Mouse (Mus musculus): ENCODE results near the gene Zswim1.

The Zswim1 gene

GRCm38 (mm10) chr2:164822636-164823165 is at the start of gene Zswim1:
Gene Zswim1, plus strand, starts transcription at chr2:164822686.
- in situ Hi-C loops (cut with MboI, MseI): no loop called here

GRCm38 (mm10) chr2:164773229-164773988 is 49.1 kb upstream of the Zswim1 start:
- in situ Hi-C loops (cut with MboI, MseI): no loop called here

GRCm38 (mm10) chr2:164773989-164774364 is 48.5 kb upstream of the Zswim1 start:
- in situ Hi-C loops (cut with MboI, MseI): no loop called here

DNA sequence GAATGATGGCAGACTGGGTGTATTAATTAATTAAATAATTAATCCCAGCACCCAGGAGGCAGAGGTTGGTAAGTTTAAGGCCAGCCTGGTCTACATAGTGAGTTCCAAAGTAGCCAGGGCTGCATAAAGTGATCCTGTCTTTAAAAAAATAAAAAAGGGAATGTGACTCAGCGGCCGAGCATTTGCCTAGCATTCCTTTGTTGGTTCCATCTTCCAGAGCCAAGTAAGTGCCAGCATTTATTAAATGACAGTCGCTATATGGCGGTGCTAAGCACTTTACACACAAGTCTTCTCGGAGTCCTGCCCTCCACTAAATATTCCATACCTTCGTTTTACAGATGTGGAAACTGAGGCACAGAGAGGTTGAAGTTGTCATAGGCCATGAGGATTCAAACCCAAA is 46.4 kb upstream of the Zswim1 start:
- in situ Hi-C loops (cut with MboI, MseI): no loop called here

GRCm38 (mm10) chr2:164776801-164777200 is 45.7 kb upstream of the Zswim1 start:
- in situ Hi-C loops (cut with MboI, MseI): no loop called here

- in situ Hi-C loops (cut with MboI, MseI): no loop called here
Observed at GRCm38 (mm10) chr2:164777246-164778014, 45.1 kb upstream of the Zswim1 start.

DNA sequence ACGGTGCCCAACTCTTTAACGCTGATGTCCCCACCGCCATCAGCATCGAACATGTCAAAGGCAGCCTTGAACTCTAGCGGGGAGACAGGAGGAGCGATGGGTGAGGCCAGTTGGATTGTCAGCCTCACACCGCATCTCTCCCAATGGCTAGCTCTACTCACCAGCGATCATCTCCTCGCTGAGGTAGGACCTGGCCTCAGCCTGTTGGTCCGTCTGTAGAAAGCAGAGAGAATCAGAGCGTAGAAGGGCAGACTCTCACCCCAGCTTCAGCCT is 44.5 kb upstream of the Zswim1 start:
- in situ Hi-C loops (cut with MboI, MseI): no loop called here

DNA sequence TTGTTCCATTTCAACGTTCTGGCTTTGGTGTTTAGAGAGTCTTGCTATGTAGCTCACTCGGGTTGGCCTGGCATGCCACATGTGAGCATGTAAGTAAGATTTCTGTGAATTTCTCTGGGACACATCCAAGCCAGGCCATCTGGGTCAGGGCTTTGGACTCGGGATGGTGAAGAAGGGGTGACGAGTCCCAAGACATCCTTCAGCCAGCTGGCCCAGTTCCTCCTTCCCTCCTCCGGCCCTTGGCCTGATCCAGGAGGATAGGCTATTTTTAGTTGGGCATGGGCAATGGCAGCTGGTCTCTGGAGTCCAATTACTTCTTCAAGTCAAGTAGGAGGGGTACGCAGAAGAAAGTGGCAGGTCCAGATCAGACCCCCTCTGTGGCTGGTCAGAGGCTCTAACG is 43.7 kb upstream of the Zswim1 start:
- in situ Hi-C loops (cut with MboI, MseI): no loop called here

DNA sequence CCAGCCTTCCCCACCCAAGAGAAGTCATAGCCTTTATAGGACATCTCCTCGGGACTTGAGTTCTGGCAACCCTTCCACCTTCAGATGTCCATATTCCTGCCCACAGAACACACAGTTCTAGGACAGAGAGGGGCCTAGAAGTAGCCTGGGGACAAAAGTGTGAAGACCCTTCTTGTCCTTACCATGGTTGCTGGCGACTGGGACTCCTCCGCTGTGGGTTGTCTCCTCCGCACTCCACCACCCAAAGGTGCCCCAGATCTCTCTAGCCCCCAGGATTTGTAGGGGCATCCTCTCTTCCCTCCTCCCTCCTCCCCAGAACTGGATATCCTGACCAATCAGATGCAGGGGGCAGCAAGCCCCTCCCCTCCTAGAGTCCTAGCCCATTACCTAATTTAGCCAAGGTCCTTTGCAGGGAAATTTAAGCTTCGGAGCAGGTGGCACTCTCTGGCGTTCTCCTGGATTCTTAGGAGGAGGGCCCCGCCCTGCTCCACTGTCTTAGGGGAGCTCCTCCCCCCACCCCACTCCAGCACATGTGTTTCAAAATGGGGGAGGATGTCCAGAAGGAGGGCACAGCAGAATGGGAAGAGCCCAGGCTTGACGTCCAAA is 42.9 kb upstream of the Zswim1 start, which contains the start of gene Tnnc2:
Tnnc2 (minus strand) TSS at position 487 of the 606 bp plus-strand sequence.
- in situ Hi-C loops (cut with MboI, MseI): no loop called here

DNA sequence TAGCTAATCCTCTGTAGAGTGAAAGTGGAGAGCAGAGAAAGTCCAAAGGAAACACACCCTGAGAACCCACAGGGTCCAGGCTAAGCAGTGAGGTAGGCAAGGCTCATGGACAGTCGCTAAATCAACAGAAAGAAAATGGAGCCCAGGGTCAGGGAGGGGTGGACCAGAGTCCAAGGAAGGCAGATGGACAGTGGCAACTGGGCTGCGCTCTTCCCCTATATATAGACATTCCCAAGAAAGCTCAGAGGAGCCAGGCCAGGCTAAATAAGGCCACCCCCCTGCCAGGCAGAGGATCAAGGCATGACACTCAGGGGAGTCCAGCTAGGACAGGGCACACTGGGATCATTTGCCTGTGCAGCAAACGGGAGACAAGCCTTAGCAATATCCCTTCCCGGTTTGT is 40.6 kb upstream of the Zswim1 start:
- in situ Hi-C loops (cut with MboI, MseI): no loop called here

GRCm38 (mm10) chr2:164783926-164784581 is 38.4 kb upstream of the Zswim1 start:
- in situ Hi-C loops (cut with MboI, MseI): no loop called here

DNA sequence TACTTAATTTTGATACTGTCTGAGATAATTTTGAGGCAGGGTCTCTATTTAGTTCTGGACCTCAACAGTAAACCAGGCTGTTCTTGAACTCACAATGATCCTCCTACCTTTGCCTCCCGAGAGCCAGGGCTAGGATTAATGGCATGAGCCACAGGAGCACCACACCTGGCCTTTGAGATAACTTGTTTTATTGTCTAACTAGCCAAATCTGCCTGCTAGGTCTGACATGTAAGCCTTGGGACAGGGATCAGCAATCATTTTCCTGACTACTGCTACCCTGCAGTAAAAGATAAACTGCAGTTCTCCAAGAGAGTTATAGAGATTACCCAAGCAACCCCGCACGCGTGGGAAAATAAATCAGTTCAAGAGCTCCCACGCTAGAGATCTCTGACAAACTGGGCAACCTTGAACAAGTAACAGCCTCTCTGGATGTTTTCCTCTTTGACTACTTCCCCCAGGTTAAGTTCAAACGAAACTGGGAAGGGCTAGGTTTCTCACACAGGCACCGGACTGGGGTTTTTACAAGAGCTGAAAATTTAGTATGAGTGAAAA is 37.5 kb upstream of the Zswim1 start:
- in situ Hi-C loops (cut with MboI, MseI): no loop called here

DNA sequence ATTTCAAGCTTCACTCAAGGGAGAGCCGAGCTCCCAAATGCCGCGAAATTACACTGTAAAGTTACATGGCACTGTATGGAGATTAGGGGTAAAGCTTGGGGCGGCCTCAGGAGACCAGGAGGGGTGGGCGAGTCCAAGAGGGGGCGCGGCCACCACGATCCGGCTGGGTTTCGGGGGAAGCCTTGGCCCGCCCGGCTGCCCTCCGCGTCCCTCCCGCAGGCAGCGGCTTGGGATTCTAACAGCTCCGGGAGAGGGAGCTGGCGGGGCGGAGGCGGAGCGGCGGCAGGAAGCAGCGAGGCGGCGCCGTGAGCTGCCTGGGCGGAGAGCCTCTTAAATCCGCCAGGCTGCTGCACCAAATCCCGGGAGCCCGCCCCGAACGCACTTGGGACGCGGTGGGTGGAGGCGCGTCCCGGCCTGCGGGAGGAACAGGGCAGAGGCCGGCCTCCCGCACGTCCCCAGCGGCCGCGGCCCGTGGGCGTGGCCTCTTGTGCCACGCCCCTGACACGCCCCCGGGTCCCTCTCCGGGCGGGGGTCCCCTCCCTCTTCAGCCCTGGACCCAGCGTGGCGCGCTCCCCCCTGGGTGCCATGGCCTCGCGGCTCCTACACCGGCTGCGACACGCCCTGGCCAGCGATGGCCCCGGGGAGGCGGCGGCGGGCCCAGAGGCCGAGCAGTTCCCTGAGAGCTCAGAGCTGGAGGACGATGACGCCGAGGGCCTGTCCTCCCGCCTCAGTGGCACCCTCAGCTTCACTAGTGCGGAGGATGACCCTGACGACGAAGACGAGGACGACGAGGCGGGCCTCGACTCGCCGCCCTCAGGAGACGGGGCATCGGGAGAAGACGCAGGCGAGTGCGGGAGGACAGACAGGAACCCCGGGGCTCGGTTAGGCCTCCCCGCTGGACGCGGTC is 36.8 kb upstream of the Zswim1 start, which contains the start of gene Snx21:
Snx21 (plus strand) TSS at position 343 of the 907 bp plus-strand sequence.
- in situ Hi-C loops (cut with MboI, MseI): no loop called here

- in situ Hi-C loops (cut with MboI, MseI): no loop called here
Observed at GRCm38 (mm10) chr2:164786388-164786885, 36.0 kb upstream of the Zswim1 start.

- in situ Hi-C loops (cut with MboI, MseI): no loop called here
Observed at GRCm38 (mm10) chr2:164787032-164787431, 35.5 kb upstream of the Zswim1 start.

DNA sequence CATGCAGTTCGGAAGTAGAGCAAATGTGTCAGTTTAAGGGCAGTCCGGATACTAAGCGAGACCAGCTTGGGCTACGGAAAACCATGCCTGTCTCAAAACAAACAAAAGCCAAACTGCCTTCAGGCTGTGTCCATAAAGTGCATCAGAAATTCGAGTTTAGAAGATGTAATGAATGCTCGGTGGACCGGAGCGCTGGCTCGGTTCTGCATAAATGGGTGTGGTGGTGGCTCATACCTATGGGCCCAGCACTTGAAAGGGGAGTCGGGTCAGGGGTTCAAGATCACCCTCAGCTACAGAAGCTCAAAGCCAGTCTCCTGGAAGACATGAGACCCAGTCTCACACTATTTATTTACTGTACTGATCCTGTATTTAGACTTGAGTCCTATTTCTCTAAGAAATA is 34.7 kb upstream of the Zswim1 start:
- in situ Hi-C loops (cut with MboI, MseI): no loop called here

- in situ Hi-C loops (cut with MboI, MseI): no loop called here
Observed at GRCm38 (mm10) chr2:164788411-164788810, 34.1 kb upstream of the Zswim1 start.

DNA sequence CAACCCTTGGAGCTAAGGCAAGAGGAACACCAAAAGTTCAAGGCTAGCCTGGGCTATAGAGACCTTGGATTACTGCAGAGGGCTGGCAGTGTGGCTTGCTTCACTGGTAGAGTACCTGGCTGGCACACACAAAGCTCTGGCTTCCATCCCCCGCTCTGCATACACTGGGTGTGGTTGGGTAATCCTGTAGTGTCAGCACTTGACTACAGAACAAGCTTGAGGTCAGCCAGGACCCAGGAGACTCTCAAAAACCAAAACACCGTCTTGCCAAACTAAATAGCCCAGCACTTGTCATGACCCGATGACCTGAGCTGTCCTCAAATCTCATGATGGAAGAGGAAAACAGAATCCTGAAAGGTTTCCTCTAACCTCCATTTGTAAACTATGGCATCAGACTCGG is 32.0 kb upstream of the Zswim1 start:
- in situ Hi-C loops (cut with MboI, MseI): no loop called here

- in situ Hi-C loops (cut with MboI, MseI): no loop called here
Observed at GRCm38 (mm10) chr2:164791841-164792261, 30.6 kb upstream of the Zswim1 start.

All from regulatory T cell (primary cell).